Mouse (Mus musculus): ENCODE data around the gene Pef1.

DNA sequence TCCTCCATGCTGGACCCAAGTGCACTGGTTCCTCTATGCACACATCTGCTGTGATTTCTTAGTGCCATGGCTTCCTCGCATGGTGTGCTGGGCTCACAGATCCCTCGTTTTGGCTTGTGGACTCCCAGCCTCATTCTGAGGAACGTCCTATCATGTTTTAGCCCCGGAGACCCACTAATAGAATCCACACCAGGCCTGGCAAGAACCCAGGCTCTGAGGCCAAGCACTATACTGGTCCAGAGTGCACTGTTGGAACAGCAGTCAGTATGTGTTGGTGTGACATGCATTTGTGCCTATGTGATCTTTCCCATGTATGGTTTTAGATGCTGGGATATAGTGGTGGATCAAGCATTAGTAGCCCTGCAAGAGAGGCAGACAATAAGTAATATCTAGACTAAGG is 29.0 kb upstream of the Pef1 start:
- TF ChIP-seq POLR2A (IDR thresholded peaks at IDR 0.05; ENCODE audit: borderline replicate concordance, extremely low read depth, low read depth, low read length) (no peak), CTCF (IDR thresholded peaks at IDR 0.05; ENCODE audit: insufficient read depth, low read length) (no peak)

All from lung, adult 2 months (tissue).